Mouse (Mus musculus) ZHBTc4 (cell line): ENCODE data around the gene Gm10719.
A peak's percentile ranks its signal among the peaks of the same experiment; 100 is the strongest.
"Not testable (repeated sequence)": the region's sequence is repeated elsewhere in the genome, so short reads cannot be mapped to it uniquely, and the experiment has no call there.

Experiments
- DNase-seq: peaks from one replicate; pipeline ENCODE4 v3.0.0-alpha.2; 2011; ENCODE audit warnings: low read depth, low spot score

The Gm10719 gene

DNA sequence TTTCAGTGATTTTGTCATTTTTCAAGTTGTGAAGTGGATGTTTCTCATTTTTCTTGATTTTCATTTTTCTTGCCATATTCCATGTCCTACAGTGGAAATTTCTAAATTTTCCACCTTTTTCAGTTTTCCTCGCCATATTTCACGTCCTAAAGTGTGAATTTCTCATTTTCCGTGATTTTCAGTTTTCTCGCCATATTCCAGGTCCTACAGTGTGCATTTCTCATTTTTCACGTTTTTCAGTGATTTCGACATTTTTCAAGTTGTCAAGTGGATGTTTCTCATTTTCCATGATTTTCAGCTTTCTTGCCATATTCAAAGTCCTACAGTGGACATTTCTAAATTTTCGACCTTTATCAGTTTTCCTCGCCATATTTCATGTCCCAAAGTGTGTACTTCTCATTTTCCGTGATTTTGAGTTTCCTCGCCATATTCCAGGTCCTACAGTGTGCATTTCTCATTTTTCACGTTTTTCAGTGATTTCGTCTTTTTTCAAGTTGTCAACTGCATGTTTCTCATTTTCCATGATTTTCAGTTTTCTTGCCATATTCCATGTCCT, 7.8 kb downstream of the Gm10719 start, which contains the start of gene Gm10717:
Gene Gm10717, plus strand, starts transcription at position 506 of the 556 bp plus-strand sequence.
- not testable (repeated sequence) for DNase-seq

DNA sequence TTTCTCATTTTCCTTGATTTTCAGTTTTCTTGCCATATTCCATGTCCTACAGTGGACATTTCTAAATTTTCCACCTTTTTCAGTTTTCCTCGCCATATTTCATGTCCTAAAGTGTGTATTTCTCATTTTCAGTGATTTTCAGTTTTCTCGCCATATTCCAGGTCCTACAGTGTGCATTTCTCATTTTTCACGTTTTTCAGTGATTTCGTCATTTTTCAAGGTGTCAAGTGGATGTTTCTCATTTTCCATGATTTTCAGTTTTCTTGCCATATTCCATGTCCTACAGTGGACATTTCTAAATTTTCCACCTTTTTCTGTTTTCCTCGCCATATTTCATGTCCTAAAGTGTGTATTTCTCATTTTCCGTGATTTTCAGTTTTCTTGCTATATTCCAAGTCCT, 8.4 kb downstream of the Gm10719 start:
- DNase-seq, result not testable (repeated sequence)

DNA sequence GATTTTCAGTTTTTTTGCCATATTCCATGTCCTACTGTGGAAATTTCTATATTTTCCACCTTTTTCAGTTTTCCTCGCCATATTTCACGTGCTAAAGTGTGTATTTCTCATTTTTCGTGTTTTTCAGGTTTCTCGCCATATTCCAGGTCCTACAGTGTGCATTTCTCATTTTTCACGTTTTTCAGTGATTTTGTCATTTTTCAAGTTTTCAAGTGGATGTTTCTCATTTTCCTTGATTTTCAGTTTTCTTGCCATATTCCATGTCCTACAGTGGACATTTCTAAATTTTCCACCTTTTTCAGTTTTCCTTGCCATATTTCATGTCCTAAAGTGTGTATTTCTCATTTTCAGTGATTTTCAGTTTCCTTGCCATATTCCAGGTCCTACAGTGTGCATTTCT, 8.9 kb downstream of the Gm10719 start:
- DNase-seq, result not testable (repeated sequence)

DNA sequence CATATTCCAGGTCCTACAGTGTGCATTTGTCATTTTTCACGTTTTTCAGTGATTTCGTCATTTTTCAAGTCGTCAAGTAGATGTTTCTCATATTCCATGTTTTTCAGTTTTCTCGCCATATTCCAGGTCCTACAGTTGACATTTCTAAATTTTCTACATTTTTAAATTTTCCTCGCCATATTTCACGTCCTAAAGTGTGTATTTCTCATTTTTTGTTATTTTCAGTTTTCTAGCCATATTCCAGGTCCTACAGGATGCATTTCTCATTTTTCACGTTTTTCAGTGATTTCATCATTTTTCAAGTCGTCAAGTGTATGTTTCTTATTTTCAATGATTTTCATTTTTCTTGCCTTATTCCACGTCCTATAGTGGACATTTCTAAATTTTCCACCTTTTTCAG, 9.5 kb downstream of the Gm10719 start:
- DNase-seq, result not testable (repeated sequence)

DNA sequence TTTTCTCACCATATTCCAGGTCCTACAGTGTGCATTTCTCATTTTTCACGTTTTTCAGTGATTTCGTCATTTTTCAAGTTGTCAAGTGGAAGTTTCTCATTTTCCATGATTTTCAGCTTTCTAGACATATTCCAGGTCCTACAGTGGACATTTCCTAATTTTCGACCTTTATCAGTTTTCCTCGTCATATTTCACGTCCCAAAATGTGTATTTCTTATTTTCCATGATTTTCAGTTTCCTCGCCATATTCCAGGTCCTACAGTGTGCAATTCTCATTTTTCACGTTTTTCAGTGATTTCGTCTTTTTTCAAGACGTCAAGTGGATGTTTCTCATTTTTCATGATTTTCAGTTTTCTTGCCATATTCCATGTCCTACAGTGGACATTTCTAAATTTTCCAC, 10.0 kb downstream of the Gm10719 start:
- peak; percentile 57 for DNase-seq

DNA sequence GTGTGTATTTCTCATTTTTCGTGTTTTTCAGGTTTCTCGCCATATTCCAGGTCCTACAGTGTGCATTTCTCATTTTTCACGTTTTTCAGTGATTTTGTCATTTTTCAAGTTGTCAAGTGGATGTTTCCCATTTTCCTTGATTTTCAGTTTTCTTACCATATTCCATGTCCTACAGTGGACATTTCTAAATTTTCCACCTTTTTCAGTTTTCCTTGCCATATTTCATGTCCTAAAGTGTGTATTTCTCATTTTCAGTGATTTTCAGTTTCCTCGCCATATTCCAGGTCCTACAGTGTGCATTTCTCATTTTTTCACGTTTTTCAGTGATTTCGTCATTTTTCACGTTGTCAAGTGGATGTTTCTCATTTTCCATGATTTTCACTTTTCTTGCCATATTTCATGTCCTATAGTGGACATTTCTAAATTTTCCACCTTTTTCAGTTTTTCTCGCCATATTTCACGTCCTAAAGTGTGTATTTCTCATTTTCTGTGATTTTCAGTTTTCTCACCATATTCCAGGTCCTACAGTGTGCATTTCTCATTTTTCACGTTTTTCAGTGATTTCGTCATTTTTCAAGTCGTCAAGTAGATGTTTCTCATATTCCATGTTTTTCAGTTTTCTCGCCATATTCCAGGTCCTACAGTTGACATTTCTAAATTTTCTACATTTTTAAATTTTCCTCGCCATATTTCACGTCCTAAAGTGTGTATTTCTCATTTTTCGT, 12.2 kb downstream of the Gm10719 start:
- not testable (repeated sequence) for DNase-seq

DNA sequence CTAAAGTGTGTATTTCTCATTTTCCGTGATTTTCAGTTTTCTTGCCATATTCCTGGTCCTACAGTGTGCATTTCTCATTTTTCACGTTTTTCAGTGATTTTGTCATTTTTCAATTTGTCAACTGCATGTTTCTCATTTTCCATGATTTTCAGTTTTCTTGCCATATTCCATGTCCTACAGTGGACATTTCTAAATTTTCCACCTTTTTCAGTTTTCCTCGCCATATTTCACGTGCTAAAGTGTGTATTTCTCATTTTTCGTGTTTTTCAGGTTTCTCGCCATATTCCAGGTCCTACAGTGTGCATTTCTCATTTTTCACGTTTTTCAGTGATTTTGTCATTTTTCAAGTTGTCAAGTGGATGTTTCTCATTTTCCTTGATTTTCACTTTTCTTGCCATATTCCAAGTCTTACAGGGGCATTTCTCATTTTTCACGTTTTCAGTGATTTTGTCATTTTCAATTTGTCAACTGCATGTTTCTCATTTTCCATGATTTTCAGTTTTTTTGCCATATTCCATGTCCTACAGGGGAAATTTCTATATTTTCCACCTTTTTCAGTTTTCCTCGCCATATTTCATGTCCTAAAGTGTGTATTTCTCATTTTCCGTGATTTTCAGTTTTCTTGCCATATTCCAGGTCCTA, 13.6 kb downstream of the Gm10719 start:
- DNase-seq, result peak; percentile 89

DNA sequence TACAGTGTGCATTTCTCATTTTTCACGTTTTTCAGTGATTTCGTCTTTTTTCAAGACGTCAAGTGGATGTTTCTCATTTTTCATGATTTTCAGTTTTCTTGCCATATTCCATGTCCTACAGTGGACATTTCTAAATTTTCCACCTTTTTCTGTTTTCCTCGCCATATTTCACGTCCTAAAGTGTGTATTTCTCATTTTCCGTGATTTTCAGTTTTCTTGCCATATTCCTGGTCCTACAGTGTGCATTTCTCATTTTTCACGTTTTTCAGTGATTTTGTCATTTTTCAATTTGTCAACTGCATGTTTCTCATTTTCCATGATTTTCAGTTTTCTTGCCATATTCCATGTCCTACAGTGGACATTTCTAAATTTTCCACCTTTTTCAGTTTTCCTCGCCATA, 17.1 kb downstream of the Gm10719 start, which contains the start of gene Gm17535:
Gene Gm17535, plus strand, starts transcription at position 301 of the 400 bp plus-strand sequence.
- DNase-seq, result not testable (repeated sequence)

DNA sequence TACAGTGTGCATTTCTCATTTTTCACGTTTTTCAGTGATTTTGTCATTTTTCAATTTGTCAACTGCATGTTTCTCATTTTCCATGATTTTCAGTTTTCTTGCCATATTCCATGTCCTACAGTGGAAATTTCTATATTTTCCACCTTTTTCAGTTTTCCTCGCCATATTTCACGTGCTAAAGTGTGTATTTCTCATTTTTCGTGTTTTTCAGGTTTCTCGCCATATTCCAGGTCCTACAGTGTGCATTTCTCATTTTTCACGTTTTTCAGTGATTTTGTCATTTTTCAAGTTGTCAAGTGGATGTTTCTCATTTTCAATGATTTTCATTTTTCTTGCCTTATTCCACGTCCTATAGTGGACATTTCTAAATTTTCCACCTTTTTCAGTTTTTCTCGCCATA, 19.4 kb downstream of the Gm10719 start, which contains the start of gene Gm10715:
Gene Gm10715, plus strand, starts transcription at position 301 of the 400 bp plus-strand sequence.
- DNase-seq, result not testable (repeated sequence)

DNA sequence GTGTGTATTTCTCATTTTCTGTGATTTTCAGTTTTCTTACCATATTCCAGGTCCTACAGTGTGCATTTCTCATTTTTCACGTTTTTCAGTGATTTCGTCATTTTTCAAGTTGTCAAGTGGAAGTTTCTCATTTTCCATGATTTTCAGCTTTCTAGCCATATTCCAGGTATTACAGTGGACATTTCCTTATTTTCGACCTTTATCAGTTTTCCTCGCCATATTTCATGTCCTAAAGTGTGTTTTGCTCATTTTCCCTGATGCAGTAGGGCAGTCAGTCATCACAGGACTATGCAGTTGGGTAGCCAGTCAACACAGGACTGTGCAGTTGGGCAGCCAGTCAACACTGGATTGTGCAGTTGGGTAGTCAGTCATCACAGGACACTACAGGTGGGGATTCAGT, 21.0 kb downstream of the Gm10719 start:
- peak; percentile 13 for DNase-seq
